Mouse (Mus musculus): ENCODE measurements around the gene C1ra.

DNA sequence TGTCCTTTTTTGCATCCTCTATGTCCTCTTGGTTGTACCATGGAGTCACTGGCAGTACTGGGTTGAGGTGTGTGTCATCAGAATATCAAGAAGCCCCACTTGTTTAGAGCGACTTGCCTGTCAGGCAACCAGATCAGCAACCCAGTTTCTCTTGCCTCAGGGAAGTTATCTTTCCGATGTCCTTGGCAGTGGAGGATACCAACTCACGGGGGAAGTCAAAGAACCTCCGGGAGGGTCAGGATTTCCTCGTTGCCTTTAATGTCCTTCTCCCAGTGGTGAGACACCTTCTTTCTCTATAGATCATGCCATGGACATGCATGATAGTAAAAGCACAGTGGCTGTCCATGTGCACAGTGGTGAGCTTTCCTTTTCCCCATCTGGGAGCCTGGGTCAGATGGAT lies 10.2 kb upstream of the C1ra start:
- TF ChIP-seq CTCF (IDR thresholded peaks at IDR 0.05; ENCODE audit: low read depth, low read length) (no peak), GATA1 (IDR thresholded peaks at IDR 0.05; ENCODE audit: borderline replicate concordance, low read length) (no peak)
